Mouse (Mus musculus): ENCODE results near the gene Tmem26. TPM values are rescaled to one million over a fixed set of nuclear protein-coding genes. Genes with fewer than 3 reads are reported as not detected.

Gene Tmem26
- polyA plus RNA-seq, 1 experiment: 8.5 TPM

- no peak for TF ChIP-seq CTCF (IDR thresholded peaks at IDR 0.05; ENCODE audit: extremely low read depth, insufficient read depth, insufficient read length, insufficient replicate concordance)
Measured at GRCm38 (mm10) chr10:68704268-68704667, 19.2 kb upstream of the Tmem26 start.

DNA sequence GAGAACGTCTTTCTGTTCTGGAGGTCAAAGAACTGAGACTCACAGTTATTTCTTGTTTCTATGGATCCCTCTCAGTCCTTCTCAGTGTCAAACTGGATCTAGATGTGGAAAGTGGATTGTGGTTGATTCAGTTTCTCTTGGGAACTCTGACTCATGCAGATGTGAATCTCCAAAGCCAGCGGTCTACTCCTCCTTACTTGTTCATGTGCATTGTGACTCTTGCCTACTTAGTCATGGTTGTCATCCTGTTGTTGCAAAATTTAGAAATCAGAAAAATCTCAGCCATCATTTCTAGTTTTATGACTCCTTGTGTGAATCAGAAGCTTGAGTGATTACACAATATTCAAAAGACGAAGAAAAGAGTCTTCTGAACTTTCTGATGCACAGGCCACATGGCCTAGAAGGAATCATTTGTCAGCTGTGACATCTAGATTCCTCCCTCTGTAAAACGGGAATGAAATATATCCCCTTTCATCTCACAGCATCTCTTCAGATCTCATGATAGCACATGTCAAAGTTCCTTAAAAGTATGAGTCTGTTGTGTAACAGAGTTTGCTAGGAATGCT is 17.9 kb upstream of the Tmem26 start:
- Histone ChIP-seq H3K36me3 (ENCODE audit: control insufficient read depth, insufficient read depth, low read length) (no peaks in the 10 kb centered on the region), H3K4me1 (ENCODE audit: control insufficient read depth, insufficient read depth, insufficient read length) (no peaks in the 10 kb centered on the region), H3K27me3 (ENCODE audit: control insufficient read depth, insufficient read depth, low read length) (no peaks in the 10 kb centered on the region; the same call in 1 of the 2 replicates), H3K27ac (ENCODE audit: insufficient read depth, low read length) (no peak overlapping the region), H3K4me3 (ENCODE audit: extremely low read depth, insufficient read depth, insufficient read length) (no peak overlapping the region)
- no peak for TF ChIP-seq CTCF (IDR thresholded peaks at IDR 0.05; ENCODE audit: extremely low read depth, insufficient read depth, insufficient read length, insufficient replicate concordance)
- 86% methylated on average over 4 of the region's 4 CpGs for WGBS
- DNase-seq (ENCODE audit: low read depth in 1 of 2, low spot score in 2 of 2): no peak

More at GRCm38 (mm10) chr10:68704268-68704667, 19.2 kb upstream of the Tmem26 start:
- Histone ChIP-seq H3K27ac (ENCODE audit: insufficient read depth, low read length) (no peak overlapping the region), H3K36me3 (ENCODE audit: control insufficient read depth, insufficient read depth, low read length) (no peaks in the 10 kb centered on the region), H3K4me1 (ENCODE audit: control insufficient read depth, insufficient read depth, insufficient read length) (no peaks in the 10 kb centered on the region), H3K4me3 (ENCODE audit: extremely low read depth, insufficient read depth, insufficient read length) (no peak overlapping the region), H3K27me3 (ENCODE audit: control insufficient read depth, insufficient read depth, low read length) (no peaks in the 10 kb centered on the region)
- DNase-seq (ENCODE audit: low read depth in 1 of 2, low spot score in 2 of 2): no peak
- 83% methylated on average over 2 of the region's 2 CpGs for WGBS

DNA sequence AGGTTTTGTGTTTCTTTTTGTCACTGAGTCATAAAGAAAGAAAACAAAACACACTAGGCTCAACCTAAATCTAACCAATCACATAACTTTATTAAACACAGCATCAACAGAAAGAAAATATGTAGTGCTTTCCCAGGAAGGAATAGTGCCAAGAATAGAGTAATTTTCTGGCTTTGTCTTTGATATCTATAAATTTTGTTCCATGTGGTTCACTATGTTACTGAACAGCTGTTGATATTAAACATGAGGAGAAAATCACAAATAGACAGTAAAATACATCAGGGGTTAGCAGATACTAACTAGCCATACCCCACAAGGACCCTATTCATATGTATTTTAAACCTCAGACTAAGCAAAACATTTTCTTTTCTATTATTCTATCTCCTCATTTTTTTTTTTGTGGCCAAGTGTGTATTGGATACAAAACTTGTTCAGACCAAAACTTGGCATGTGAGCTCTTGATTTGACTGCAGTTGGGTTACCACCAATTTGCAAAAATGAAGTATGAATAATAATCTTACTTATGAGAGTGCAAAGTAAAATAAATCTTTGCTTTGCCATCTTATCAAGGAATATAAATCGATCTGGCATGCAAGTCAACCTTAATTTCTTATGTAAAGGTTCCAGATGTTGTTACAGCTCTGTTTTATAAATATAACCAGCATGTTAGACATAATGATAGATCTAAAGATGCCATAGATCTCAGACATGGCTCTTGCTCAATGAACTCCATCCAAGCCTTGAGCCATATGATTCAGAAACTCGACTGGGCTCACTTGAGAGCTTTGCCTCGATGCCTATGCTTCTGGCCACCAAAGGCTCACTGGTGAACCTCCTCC is 16.2 kb upstream of the Tmem26 start:
- Histone ChIP-seq H3K27ac (ENCODE audit: insufficient read depth, low read length) (no peak overlapping the region), H3K4me3 (ENCODE audit: extremely low read depth, insufficient read depth, insufficient read length) (no peak overlapping the region), H3K4me1 (ENCODE audit: control insufficient read depth, insufficient read depth, insufficient read length) (no peaks in the 10 kb centered on the region), H3K36me3 (ENCODE audit: control insufficient read depth, insufficient read depth, low read length) (no peaks in the 10 kb centered on the region), H3K27me3 (ENCODE audit: control insufficient read depth, insufficient read depth, low read length) (no peaks in the 10 kb centered on the region; the same call in 1 of the 2 replicates)
- DNase-seq (ENCODE audit: low read depth in 1 of 2, low spot score in 2 of 2): no peak
- WGBS: 89% methylated on average over 3 of the region's 3 CpGs
- TF ChIP-seq CTCF (IDR thresholded peaks at IDR 0.05; ENCODE audit: extremely low read depth, insufficient read depth, insufficient read length, insufficient replicate concordance): no peak
- TF ChIP-seq POLR2A (IDR thresholded peaks at IDR 0.05; ENCODE audit: low read depth, low read length): no peak

DNA sequence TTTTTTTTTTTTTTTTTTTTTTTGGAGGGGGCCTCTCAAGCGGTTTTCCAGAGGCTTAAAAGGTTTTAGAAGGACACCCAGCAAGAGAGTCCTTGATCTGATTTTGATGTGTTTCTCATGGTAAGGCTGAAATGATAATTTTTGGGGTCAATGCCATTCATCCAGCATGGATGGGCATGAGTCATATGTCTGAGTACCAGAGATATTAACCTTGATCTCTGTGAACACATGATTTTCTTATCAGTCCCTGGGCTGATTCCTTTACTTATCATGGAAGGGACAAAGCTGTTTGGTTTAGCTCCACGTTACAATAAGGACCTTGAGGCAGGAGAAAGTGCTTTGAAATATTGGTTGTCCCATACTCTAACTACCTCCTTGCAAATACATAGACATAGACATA is 10.5 kb upstream of the Tmem26 start:
- Histone ChIP-seq H3K36me3 (ENCODE audit: control insufficient read depth, insufficient read depth, low read length) (no peaks in the 10 kb centered on the region), H3K4me1 (ENCODE audit: control insufficient read depth, insufficient read depth, insufficient read length) (no peaks in the 10 kb centered on the region; the same call in 1 of the 2 replicates), H3K27ac (ENCODE audit: insufficient read depth, low read length) (no peak overlapping the region), H3K27me3 (ENCODE audit: control insufficient read depth, insufficient read depth, low read length) (no peaks in the 10 kb centered on the region; the same call in 1 of the 2 replicates), H3K4me3 (ENCODE audit: extremely low read depth, insufficient read depth, insufficient read length) (no peak overlapping the region)
- TF ChIP-seq CTCF (IDR thresholded peaks at IDR 0.05; ENCODE audit: extremely low read depth, insufficient read depth, insufficient read length, insufficient replicate concordance) (no peak), POLR2A (IDR thresholded peaks at IDR 0.05; ENCODE audit: low read depth, low read length) (no peak)
- no peak for DNase-seq (ENCODE audit: low read depth in 1 of 2, low spot score in 2 of 2)
- 82% methylated on average over 2 of the region's 2 CpGs for WGBS

GRCm38 (mm10) chr10:68714302-68714701 is 9.1 kb upstream of the Tmem26 start:
- H3K4me1 ChIP-seq (ENCODE audit: control insufficient read depth, insufficient read depth, insufficient read length): no peaks in the 10 kb centered on the region; the same call in 1 of the 2 replicates
- H3K4me3 ChIP-seq (ENCODE audit: extremely low read depth, insufficient read depth, insufficient read length): no peak overlapping the region
- no peak for DNase-seq (ENCODE audit: low read depth in 1 of 2, low spot score in 2 of 2)
- no peaks in the 10 kb centered on the region; the same call in 1 of the 2 replicates for H3K27me3 ChIP-seq (ENCODE audit: control insufficient read depth, insufficient read depth, low read length)
- 51% methylated on average over 3 of the region's 3 CpGs for WGBS
- no peak overlapping the region for H3K27ac ChIP-seq (ENCODE audit: insufficient read depth, low read length)
- H3K36me3 ChIP-seq (ENCODE audit: control insufficient read depth, insufficient read depth, low read length): no peaks in the 10 kb centered on the region
- TF ChIP-seq CTCF (IDR thresholded peaks at IDR 0.05; ENCODE audit: extremely low read depth, insufficient read depth, insufficient read length, insufficient replicate concordance): no peak
- no peak for TF ChIP-seq POLR2A (IDR thresholded peaks at IDR 0.05; ENCODE audit: low read depth, low read length)

DNA sequence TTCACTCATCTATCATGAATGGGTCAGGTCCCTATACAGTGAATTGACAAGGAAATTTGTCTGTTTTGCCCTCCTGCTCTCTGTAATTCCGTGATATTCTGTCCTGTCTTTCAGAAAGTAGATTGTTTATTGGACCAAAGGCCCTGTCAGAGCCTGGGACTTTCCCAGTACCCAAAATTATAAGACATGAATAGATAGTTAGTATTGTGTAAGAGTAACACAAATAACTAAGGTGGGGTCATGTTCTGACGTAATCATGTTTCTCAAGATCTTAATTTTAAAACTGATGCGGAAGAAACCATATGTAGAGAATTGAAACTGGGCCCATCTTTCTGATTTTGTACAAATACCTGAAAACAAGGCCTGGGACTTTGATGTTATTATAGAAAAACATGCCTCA is 8.1 kb upstream of the Tmem26 start:
- H3K4me3 ChIP-seq (ENCODE audit: extremely low read depth, insufficient read depth, insufficient read length): no peak overlapping the region
- no peak for TF ChIP-seq POLR2A (IDR thresholded peaks at IDR 0.05; ENCODE audit: low read depth, low read length)
- TF ChIP-seq CTCF (IDR thresholded peaks at IDR 0.05; ENCODE audit: extremely low read depth, insufficient read depth, insufficient read length, insufficient replicate concordance): no peak
- 86% methylated on average over 3 of the region's 3 CpGs for WGBS

GRCm38 (mm10) chr10:68718375-68718774 is 5.1 kb upstream of the Tmem26 start:
- 81% methylated on average over 3 of the region's 3 CpGs for WGBS

More for the DNA sequence above, 8.1 kb upstream of the Tmem26 start:
- Histone ChIP-seq H3K27me3 (ENCODE audit: control insufficient read depth, insufficient read depth, low read length) (no peaks in the 10 kb centered on the region), H3K4me1 (ENCODE audit: control insufficient read depth, insufficient read depth, insufficient read length) (no peaks in the 10 kb centered on the region; the same call in 1 of the 2 replicates), H3K27ac (ENCODE audit: insufficient read depth, low read length) (no peak overlapping the region), H3K36me3 (ENCODE audit: control insufficient read depth, insufficient read depth, low read length) (no peaks in the 10 kb centered on the region)
- DNase-seq (ENCODE audit: low read depth in 1 of 2, low spot score in 2 of 2): no peak

More at GRCm38 (mm10) chr10:68718375-68718774, 5.1 kb upstream of the Tmem26 start:
- Histone ChIP-seq H3K27me3 (ENCODE audit: control insufficient read depth, insufficient read depth, low read length) (no peaks in the 10 kb centered on the region), H3K4me1 (ENCODE audit: control insufficient read depth, insufficient read depth, insufficient read length) (peaks cover 3% of the 10 kb centered on the region; the same call in 1 of the 2 replicates), H3K36me3 (ENCODE audit: control insufficient read depth, insufficient read depth, low read length) (no peaks in the 10 kb centered on the region), H3K4me3 (ENCODE audit: extremely low read depth, insufficient read depth, insufficient read length) (no peak overlapping the region), H3K27ac (ENCODE audit: insufficient read depth, low read length) (no peak overlapping the region)
- DNase-seq (ENCODE audit: low read depth in 1 of 2, low spot score in 2 of 2): no peak
- TF ChIP-seq POLR2A (IDR thresholded peaks at IDR 0.05; ENCODE audit: low read depth, low read length): no peak
